Mouse (Mus musculus) cerebellum, adult 11-12 months (tissue): ENCODE data around the gene Adam17.

Experiments
- DNase-seq: peaks from one replicate; pipeline ENCODE4 v3.0.0; 2022

Gene Adam17

DNA sequence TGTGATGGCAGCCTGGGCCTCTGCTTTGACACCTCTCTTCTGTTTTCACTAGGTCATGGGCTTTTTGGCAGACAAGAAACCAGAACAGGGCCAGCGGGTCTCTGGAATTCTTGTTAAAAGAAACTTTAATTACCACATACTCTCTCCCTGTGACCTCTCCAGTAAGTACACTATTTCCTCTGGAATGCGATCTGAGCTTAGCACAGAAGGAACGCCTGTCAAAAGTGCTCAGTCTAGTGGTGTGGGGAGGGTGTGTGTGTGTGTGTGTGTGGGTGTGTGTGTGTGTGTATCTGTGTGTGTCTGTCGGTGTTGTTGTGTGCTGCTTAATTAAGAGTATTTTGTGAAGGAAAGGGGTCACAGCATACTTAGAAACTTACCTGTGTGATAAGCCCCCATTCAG lies 66.7 kb downstream of the Adam17 start:
- no peak for DNase-seq

DNA sequence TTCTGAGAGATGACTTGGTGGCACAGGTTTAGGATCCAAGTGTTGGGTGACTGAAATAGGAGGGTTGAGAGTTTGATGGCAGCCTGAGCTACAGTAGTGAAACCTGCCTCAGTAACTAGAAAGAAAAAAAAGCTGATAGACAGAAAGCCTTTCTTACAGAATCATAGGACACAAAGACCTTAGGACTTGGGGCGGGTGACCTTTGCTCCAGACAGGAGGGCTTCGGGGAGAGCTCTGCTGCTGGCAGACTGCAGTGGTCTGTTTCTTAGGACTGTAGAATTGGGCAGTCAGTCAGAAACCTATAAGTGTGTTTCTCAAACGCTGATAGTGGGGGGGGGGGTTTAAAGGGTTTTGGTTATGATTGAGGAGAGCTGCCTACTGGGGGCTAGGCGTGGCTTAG lies 67.7 kb downstream of the Adam17 start:
- no peak for DNase-seq

- DNase-seq: no peak
Measured at GRCm38 (mm10) chr12:21302361-21302783, 71.1 kb downstream of the Adam17 start.

DNA sequence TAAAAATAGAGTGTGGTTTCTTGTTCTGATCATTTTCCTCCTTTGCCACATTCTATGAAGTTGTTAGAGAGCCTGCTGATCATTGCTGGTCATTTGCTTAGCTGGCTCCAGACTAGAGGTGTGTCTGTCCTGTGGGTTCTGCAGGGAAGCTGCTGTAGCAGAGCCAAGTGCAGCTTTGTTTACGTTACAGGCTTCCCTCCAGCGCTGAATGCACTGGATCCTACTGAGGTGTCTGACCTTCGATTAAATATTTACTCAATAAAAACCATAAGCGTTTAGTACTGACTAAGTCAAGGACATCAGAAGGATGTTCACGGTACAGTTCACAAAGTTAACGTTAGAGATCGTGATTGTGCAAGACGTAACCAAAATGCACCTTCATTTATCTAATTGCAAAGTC lies 71.5 kb downstream of the Adam17 start:
- DNase-seq: no peak

GRCm38 (mm10) chr12:21301324-21301723 lies 72.1 kb downstream of the Adam17 start:
- no peak for DNase-seq

- no peak for DNase-seq
Measured at GRCm38 (mm10) chr12:21298856-21299255, 74.6 kb downstream of the Adam17 start.

GRCm38 (mm10) chr12:21289651-21290050 lies 83.8 kb downstream of the Adam17 start:
- DNase-seq: no peak

DNA sequence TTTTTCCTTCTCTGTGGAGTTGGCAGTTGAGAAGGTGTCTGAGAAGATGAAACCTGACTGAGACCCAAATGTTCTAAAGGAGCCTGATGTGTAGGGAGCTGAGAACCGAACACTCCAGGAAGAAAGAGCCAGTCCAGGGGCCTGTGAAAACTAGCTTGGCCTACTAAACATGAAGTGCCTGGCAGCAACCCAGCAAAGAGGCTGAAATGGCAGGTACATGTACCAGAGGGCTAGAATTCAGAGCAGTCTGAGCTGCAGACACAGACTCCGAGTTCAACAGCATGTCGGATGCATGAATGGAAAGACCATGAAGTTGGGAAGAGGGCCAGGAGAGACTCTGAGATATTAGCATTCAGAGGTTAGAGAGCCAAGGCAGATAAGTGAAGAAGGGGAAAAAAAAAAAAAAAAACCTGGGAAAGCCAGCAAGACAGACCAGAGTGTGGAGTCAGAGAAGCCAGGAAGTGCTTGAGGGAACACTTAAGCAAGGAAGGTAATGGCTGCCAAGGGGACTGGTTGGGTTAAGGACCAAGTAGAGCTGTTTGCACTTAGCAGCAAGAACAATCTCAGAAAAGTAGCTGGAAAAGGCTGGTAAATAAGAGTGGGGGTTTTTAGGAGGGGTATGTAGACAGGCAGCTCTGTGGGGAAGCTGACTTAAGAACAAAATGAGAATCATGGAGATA lies 84.6 kb downstream of the Adam17 start:
- no peak for DNase-seq

DNA sequence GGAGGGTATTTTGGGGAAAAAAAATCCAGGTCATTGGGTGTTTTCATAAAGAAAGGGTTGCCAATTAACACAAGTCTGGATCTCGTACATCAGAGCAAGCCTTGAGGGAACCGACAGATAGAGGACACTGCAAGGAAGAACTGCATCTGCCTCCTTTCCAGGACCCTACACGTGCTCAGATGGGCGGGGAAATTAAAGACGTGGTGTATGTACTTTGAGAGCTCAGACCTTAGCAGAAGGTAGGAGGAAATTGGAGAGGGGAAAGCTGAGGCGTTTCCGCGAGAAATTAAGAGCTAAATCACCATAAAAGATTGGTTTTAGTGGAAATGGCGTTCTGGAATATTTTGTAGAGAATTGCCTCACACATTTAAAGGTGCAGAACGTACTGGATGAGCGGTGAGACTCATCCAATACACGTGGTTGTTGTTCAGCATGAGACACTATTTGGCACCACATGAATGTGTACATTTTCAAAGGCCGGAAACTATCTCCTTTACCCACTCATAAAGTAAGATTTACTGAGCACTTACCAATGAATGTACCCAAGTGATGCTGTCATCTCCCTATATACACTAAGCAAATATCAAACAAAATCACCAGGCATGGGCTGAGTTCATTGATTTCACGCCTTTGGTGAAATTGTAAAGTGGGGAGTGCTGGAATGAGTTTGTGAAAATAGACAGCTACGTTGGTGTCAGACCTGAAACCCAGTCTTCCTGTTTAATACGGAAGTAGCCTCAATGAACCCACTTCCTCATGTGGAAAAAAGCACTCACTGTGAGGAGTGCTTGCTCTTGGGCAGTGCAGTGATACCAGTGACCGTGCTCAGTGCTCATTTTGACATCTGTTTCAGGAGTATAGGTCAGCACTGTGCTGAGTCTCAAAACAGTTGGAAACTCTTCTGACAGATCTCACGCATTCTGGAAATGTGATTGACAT lies 86.5 kb downstream of the Adam17 start:
- DNase-seq: peak; percentile 55

- DNase-seq: peak; percentile 99
Measured at GRCm38 (mm10) chr12:21286243-21286622, 87.2 kb downstream of the Adam17 start, which contains the start of gene Itgb1bp1. Itgb1bp1 (minus strand) TSS chr12:21286284.

GRCm38 (mm10) chr12:21285508-21286242 lies 87.8 kb downstream of the Adam17 start:
- no peak for DNase-seq

GRCm38 (mm10) chr12:21284761-21285441 lies 88.5 kb downstream of the Adam17 start, which contains the start of gene Cpsf3:
Cpsf3 (plus strand) TSS chr12:21285391.
- no peak for DNase-seq

DNA sequence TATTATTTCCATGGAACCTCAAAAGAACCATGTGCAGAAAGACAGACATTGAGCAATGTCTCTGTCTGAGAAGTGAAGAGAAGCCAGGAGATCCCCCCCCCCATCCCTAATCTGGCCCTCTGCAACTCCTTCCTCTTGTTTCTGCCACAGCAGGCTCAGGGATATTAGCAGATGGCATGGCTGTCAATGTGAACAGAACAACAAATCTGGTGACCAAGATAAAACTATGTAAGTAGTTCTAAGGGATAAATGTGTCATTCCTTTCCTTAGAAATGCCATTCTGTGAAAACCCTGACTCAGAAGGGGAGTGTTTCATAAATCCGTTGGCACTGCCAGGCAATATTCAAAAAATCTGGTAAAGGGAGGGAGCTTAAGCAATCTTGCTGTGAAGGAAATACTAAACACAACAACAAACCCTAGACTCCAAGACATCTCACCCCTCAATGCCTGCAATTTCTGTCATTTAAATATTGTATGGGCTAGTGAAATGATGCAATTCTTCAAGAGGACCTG lies 96.0 kb downstream of the Adam17 start:
- DNase-seq: no peak

- peak; percentile 83 for DNase-seq
Measured at GRCm38 (mm10) chr12:21274446-21274845, 99.0 kb downstream of the Adam17 start.
